Mouse (Mus musculus) kidney, postnatal 14 days (tissue): ENCODE measurements at regions not wholly inside any gene's neighbourhood (a gene's known extent, or its start where the extent isn't known, plus 50 kb on each side); places are given as distances from the start of the nearest gene placed in this dataset.
A peak's percentile ranks its signal among the peaks of the same experiment; 100 is the strongest.

ENCODE experiments used
- DNase-seq: peaks from one replicate; pipeline ENCODE4 v3.0.0; 2022; ENCODE audit warnings: mixed read lengths

DNA sequence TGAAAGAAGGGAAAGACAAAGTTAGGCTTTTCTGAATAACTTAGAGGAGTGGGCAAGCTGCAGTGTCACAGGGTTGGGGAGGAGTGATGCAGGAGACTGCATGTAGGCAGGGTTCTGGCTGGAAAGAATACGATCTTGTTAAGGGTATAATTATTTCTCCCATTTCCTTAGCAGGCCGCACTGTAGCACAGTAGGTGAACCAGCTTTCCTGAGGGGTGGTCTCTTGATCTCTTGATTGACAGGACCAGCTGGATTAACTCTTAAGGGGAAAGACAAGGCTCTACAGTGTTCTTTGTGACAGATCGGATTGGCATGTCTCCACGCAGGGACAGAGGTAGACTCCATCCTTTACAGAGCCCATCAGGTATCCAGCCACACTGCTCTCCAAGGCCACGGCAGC lies 54.5 kb upstream of the Meis1 start:
- DNase-seq = no peak

DNA sequence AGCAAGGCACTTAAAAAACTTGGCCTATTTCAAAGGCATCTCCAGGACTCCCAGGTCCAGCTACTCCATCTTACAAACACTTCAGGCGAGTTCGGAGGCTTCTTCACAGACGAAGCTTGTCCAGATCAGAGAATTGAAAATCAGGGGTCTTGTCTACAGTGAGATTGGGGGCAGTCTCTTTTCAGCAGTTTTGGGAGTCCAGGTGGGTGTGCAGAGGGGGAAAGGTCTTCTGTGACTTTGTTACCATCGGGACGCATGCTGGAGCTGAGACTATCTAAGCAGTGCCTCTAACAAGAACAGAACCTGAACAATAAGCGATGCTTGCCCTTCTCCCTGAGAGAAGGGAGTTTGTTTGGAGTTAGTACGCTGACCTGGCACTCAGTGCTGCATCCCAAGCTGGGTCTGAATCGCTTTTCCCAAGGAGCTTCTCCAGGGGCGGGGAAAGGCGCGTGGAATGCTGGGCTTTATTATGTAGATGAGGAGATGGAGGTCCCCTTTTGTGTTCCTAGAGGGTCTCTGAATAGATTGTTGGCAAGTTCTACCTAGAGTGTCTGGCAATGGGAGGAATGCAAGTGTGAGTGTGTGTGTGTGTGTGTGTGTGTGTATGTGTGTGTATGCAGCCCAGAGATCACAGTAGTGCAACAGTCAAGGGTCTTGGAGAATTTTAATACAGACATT lies 55.2 kb upstream of the Meis1 start:
- DNase-seq = no peak

DNA sequence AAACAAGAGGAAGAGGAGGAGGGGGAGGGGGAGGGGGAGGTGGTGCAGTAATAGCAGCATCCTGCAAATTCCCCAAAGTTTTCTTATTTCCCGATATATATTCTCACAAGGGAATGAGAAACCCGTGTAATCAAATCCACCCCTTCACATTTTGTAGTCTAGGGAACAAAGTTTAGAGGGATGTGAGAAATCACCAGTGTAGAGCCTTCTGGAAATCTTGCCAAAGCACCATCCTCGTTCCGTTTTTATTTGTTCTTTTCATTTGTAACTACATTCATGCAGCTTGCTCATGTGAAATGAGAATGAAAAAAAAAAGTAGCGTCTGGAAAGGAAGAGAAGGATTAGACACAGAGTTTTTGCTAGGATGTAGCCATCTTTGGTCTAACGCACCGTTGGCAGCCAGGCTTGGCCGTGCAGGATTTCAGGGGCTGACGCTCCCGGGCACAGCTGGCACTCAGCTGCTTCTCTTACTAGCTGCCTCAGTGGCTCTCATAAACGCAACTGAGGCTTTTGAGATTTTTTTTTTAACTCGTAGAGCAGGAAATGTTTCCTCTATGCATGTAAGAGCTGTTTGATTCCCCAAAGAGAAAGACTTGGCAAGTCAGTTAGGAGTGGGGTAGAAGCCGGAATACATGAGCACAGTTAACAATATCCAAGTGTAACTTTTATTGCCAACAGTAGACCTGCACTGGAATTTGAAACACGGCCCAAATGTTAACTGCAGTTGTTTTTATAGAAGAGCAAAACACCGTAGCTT lies 72.5 kb upstream of the Meis1 start:
- DNase-seq = no peak

GRCm38 (mm10) chr11:19092967-19093745 lies 74.4 kb upstream of the Meis1 start:
- DNase-seq = no peak

DNA sequence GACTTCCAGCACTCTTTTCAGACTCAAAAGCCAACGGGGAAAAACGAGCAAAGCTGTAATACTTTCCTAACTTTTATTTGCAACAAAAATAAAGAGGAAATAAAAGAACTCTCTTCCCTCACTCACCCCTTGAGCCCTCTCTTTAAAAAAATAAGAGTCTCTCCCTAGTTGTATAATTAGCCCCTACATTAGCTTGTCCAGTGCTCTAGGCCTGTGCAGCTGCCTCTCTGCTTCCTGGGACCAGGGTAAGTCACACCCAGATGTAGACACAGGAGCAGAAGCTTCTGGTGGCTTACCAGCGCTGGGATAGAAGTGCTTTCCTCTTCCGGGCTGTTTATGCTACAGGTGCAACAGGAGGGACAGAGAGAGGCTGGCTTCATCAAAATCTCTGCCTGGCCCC lies 75.0 kb upstream of the Meis1 start:
- DNase-seq = no peak

DNA sequence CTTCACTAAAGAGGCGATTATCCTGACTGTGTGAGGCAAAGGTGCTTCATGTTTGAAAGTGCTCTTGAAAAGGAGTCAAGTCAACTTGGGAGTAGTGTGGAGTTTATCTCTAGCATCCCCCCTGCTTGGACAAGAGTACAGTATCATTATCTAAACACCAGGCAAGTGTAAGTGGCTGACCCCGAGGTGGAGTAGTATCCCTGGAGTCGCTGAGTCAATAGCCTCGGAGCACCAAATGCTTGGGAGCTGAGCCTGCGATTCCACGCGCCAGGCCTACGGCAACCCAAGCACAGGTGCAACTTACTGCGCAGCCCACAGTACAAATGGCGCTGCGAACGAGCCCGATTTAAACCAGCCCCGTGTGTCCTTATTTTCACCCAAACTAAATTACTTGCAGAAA lies 75.4 kb upstream of the Meis1 start:
- DNase-seq = no peak

GRCm38 (mm10) chr11:19102981-19103568 lies 84.3 kb upstream of the Meis1 start:
- DNase-seq = no peak

DNA sequence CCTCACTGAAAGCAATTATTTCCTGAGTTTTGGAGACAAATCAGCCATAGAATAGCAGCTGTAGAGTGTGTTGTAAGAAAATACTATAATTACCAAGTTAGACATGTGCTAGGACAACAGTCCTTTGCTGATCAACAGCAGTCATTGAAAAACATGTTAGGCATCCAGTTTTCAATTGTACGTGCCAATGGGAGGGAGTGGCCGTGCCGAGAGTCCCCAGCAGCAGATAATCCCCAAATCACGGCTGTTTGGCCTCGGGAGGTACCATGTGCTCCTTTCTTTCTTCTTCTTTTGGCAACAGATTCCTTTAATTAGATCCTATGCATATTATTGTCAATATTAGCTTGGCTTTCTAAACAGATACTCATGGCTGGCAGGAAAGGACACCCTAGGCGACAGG lies 88.4 kb upstream of the Meis1 start:
- DNase-seq = no peak

DNA sequence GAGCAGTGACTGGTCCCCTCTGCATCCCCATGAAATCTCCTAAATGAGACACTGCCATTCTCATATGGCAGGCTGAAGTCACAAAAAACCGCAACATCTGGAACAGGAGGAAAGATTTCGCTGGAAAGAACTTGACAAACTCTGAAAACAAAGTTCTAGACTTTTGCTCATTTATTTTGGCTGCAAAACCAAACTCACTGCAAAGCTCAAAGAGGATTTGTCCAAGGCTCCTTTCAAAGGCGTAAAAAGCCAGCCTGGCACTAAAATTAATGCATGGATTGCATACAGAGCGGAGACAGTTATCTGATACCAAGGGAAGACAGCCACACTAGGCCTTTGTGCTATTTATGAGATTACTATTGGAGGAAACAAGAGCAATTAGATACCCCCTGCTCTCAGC lies 90.3 kb upstream of the Meis1 start:
- no peak for DNase-seq

DNA sequence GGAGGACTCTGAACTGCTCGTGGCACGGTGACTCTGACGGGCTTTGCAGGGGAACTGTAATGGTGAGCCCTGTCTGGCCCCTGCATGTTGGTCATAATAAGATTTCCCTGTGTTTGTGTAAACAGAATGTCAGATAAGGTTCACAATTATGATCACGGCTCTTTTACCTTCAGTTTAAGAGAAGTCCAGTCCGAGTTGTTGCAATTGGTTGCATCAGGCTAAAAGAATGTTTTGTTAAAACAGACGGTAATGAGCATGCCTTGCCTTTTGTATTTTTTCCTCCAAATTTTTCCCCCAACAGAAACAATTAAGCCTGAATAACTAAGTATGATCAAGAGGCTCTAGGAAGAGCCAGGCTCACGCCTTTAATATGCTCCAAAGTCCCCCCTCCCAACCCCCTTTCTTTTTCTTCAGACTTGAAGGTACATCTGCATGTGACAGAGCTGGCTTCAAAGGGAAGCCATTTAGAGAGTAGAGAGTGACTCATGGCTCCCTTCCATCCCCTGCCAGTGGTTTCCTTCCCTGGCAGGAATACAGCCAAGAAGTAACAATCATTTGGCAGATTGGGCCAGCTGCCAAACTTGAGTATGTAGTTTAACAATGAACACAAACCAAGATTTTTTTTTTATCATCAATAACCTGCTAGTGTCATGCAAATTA lies 93.3 kb upstream of the Meis1 start:
- peak; percentile 81 for DNase-seq

- DNase-seq = no peak
Measured at GRCm38 (mm10) chr11:19117121-19117520, 98.3 kb upstream of the Meis1 start.

DNA sequence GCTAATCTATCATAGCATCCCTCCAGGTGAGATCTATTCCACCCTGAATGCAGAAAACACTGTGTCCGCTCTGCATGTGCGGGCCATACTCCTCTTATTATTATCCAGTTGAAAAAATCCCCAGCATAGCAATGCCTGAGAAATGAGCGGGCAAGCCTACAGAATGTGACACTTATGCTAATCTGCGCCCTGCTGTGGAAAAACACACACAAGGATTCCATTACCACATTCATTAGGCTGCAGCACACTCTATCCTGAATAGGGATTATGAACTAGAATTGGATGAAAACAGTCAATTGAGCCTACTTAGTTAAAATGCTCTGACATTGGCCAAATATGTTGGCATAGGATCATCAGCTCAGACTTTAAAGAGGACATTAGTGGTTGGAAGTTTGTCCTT lies 99.5 kb upstream of the Meis1 start:
- no peak for DNase-seq

GRCm38 (mm10) chr11:19119927-19120827 lies 101.4 kb upstream of the Meis1 start:
- DNase-seq = no peak

DNA sequence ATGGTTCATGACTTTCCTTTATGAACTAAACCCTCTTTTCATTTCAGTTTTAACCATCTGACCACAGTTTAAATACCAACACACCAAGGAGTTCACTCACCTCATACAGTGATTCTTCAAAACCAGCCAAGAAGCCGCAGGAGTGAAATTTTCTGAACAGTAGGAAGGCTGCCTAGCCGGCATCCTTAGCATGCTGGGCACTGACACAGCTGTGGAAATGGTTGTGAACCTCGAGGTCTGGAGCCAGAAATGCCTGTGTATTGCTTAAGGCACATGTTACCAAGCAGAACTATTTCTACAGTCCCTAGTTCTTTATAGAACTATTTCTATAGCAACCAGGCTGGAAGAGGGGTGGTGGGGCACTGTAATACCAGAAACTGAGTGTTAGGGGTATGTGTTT lies 102.1 kb upstream of the Meis1 start:
- no peak for DNase-seq

DNA sequence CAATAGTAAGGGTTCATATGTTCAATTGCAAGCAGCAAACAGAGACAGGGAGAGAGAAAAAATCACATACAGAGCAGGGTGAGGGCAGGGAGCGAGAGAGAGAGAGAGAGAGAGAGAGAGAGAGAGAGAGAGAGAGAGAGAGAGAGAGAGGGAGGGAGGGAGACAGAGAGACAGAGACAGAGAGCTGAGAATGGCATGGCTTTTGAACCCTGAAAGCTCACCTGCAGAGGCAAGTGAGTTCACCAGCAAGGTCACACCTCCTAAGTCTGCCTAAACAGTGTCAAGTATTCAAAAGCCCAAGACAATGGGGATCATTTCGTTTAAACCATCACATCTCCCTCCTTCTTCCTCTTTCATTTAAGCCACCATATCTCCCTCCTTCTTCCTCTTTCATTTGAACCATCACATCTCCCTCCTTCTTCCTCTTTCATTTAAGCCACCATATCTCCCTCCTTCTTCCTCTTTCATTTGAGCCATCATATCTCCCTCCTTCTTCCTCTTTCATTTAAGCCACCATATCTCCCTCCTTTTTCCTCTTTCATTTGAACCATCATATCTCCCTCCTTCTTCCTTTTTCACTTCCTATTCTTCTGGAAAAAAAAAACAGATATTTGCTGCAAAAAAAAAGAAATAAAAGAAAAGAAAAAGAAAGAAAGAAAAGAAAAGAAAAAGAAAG lies 116.7 kb upstream of the Meis1 start:
- no peak for DNase-seq

DNA sequence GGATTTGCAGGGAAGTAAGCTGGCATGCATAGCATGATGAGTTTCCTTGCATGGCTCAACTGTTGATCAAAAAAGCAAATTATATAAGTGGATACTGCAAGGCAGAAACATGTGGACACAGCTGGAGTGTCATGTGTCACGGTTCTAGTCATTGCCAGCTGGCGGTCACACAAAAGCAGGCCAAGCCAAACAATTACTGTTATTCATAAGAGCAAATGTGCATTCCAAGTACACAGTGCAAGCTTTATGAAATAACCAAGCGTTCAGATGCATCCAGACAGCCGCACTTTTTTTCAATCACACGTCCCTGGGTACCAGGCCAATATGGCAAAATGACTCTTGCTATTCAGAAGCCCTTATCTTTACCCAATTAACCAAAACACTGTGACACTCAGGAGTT lies 119.6 kb upstream of the Meis1 start:
- DNase-seq = peak; percentile 80

GRCm38 (mm10) chr11:19138831-19139230 lies 120.0 kb upstream of the Meis1 start:
- no peak for DNase-seq

DNA sequence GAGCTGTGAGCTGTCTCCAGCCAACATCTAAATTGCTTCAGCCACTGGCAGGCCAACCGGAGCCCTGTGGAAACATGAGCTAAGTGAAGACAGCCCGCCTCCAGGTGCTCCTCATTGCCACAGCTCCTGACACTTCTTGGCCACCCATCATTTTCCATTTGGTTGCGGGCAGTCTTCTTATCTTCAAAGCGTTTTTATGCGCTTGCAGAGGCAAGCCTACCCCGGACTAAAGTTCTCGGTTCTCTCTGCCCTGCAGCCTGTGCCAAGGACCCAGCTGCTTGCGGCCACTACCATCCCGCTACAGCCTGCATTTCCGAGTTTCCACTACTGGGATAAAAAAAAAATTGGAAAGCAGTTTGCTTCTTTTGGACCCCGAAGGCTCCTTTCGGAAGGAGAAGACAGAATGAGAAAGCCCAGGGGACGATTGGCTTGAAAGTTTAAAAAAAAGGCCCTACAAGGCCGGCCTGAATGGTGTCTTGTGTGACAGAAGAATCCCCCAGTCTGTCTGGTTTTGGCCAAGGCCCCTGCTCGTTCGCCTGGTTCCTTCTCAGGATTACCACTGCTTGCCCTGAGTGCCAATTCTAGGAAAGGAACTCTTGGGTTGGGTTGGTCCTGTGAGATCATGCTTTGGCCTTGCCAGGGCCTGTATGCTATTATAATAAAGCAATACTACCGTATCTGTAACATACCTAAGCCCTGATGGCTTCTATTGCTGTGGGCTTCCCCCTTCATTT lies 124.6 kb upstream of the Meis1 start:
- no peak for DNase-seq

DNA sequence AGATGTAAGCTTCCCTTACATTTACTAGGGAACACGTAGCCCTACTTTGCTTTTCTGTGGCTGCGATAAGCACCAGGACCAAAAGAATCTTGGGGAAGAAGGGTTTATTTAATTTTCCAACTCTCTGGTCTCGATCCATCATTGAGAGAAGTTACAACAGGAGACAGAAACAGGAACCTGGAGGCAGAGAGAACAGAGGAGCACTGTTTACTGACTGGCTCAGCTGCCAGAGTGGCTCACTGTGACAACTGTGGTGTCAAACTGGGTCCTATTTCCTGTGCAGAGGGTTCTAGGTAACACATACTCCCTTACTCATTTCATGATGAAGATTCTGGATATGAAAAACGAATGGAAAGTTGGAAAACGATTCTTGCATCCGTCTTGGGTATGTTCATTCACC lies 125.7 kb upstream of the Meis1 start:
- DNase-seq = no peak

DNA sequence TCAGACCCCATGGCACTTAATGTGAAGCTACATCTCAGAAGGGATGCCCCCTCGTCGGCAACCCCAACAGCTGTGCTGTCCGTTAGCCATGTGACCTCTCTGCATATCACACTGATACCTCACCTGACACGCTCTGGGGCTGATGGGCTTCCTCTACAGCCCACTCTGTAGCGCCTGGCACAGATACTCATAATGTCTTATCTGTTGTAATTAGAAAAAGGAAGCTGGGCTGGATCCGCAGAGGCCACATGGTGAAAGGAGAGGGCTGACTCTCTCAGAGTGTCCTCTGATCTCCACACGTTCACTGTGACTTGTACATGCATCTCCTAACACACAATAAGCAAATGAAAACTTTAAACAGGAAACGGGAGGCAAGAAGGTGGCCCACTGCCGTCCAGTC lies 126.5 kb upstream of the Meis1 start:
- no peak for DNase-seq

GRCm38 (mm10) chr11:19145991-19146390 lies 127.2 kb upstream of the Meis1 start:
- peak; percentile 51 for DNase-seq
